Mouse (Mus musculus): ENCODE measurements around the gene Tcf3. TPM values are rescaled to one million over a fixed set of nuclear protein-coding genes. Genes with fewer than 3 reads are reported as not detected.

Tcf3 gene
- polyA plus RNA-seq, 1 experiment from 2014 or later = 34.5 TPM

- peak overlapping the region; percentile 66 for H3K27ac ChIP-seq (ENCODE audit: low read depth, low read length)
- H3K27me3 ChIP-seq (replicated peaks; ENCODE audit: control insufficient read depth, insufficient read depth, low read length) = no peaks in the 10 kb centered on the region
- no peak overlapping the region for H3K4me2 ChIP-seq (replicated peaks; ENCODE audit: low read depth)
- H3K36me3 ChIP-seq (ENCODE audit: control insufficient read depth, insufficient read depth) = peaks cover 34% of the 10 kb centered on the region
- H3K4me3 ChIP-seq (ENCODE audit: low read depth, low read length) = no peak overlapping the region
- H3K4me1 ChIP-seq (replicated peaks; ENCODE audit: control insufficient read depth, insufficient read depth, low read length) = 0 out of 2 replicates have a peak, but pooled peaks cover 4% of the 10 kb centered on the region
- no peak for ATAC-seq
- no peak for TF ChIP-seq CTCF (IDR thresholded peaks at IDR 0.05; ENCODE audit: low read depth)
- no peaks in the 10 kb centered on the region for H3K9me3 ChIP-seq (ENCODE audit: control insufficient read depth)
- 41% methylated on average over 9 of the region's 9 CpGs for WGBS
- no peak overlapping the region for H3K9ac ChIP-seq (ENCODE audit: low read depth, low read length)
These were observed 42.8 kb downstream of the Tcf3 start for GRCm38 (mm10) chr10:80390697-80391096.

DNA sequence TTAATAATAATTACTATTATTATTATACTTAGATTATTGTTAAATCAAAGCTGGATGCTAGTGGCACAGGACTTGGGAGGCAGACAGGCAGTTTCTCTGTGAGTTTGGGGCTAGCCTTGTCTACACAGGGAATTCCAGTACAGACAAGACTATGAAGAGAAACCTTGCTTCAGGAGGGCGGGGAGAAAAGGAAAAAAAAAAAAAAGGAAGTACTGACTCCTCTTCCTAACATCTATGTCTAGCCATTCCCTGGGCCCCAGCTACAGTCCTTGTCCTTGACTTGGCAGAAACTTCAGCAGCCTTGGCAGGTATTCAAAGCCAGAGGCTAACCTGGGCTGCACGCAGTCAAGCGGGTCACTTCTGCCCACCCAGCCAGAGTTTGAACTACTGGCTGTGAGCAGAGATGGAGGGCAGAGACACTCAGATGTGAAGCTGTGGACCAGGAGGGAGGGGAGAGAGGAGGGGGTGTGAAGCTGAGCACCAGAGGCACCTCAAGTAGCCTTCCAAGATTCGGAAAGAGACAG is 44.2 kb downstream of the Tcf3 start:
- Histone ChIP-seq H3K36me3 (ENCODE audit: control insufficient read depth, insufficient read depth) (peaks cover 22% of the 10 kb centered on the region), H3K4me2 (replicated peaks; ENCODE audit: low read depth) (no peak overlapping the region), H3K9me3 (ENCODE audit: control insufficient read depth) (no peaks in the 10 kb centered on the region), H3K27ac (ENCODE audit: low read depth, low read length) (no peak overlapping the region), H3K4me3 (ENCODE audit: low read depth, low read length) (no peak overlapping the region), H3K4me1 (replicated peaks; ENCODE audit: control insufficient read depth, insufficient read depth, low read length) (0 out of 2 replicates have a peak, but pooled peaks cover 4% of the 10 kb centered on the region), H3K27me3 (replicated peaks; ENCODE audit: control insufficient read depth, insufficient read depth, low read length) (no peaks in the 10 kb centered on the region), H3K9ac (ENCODE audit: low read depth, low read length) (no peak overlapping the region)
- WGBS = 71% methylated on average over 4 of the region's 4 CpGs
- ATAC-seq = no peak
- TF ChIP-seq CTCF (IDR thresholded peaks at IDR 0.05; ENCODE audit: low read depth) = no peak

DNA sequence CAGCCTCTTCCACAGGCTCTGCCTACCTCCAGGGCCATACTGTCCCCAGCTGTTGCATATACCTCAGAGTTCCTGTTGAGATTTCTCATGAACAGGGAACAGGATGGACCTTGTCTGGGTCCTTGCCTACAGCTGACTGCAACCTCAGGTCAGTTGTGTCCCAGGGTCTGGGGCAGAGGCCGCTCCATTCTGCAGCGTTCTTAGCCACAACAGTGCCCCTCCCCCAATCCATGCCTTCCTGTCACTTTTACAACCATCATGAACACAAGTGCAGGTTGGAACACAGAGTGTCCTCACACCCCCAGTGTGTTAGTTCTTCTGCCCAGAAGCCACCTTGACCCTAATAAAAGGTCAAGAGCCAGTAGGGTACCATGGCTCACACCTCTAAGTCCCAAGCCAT is 44.7 kb downstream of the Tcf3 start:
- Histone ChIP-seq H3K9me3 (ENCODE audit: control insufficient read depth) (no peaks in the 10 kb centered on the region), H3K4me3 (ENCODE audit: low read depth, low read length) (no peak overlapping the region)

GRCm38 (mm10) chr10:80387522-80387959 is 45.9 kb downstream of the Tcf3 start, which contains the start of gene Mex3d:
Mex3d (minus strand) TSS chr10:80387659.
- Histone ChIP-seq H3K4me3 (ENCODE audit: low read depth, low read length) (peak within 1 kb of the TSS; percentile 62), H3K9ac (ENCODE audit: low read depth, low read length) (peak within 1 kb of the TSS; percentile 87), H3K27me3 (replicated peaks; ENCODE audit: control insufficient read depth, insufficient read depth, low read length) (no peaks in the 10 kb centered on the region), H3K36me3 (ENCODE audit: control insufficient read depth, insufficient read depth) (peaks cover 5% of the 10 kb centered on the region; the same call in 1 of the 2 replicates), H3K4me1 (replicated peaks; ENCODE audit: control insufficient read depth, insufficient read depth, low read length) (0 out of 2 replicates have a peak, but pooled peaks cover 6% of the 10 kb centered on the region), H3K9me3 (ENCODE audit: control insufficient read depth) (no peaks in the 10 kb centered on the region), H3K27ac (ENCODE audit: low read depth, low read length) (peak within 1 kb of the TSS; percentile 62), H3K4me2 (replicated peaks; ENCODE audit: low read depth) (peak within 1 kb of the TSS; percentile 98)
- ATAC-seq = peak; percentile 41
- 1% methylated on average over 13 of the region's 61 CpGs for WGBS
- no peak for TF ChIP-seq CTCF (IDR thresholded peaks at IDR 0.05; ENCODE audit: low read depth)

More for the DNA sequence above, 44.7 kb downstream of the Tcf3 start:
- Histone ChIP-seq H3K4me2 (replicated peaks; ENCODE audit: low read depth) (peak overlapping the region; percentile 98; the same call in 1 of the 2 replicates), H3K4me1 (replicated peaks; ENCODE audit: control insufficient read depth, insufficient read depth, low read length) (0 out of 2 replicates have a peak, but pooled peaks cover 4% of the 10 kb centered on the region), H3K9ac (ENCODE audit: low read depth, low read length) (no peak overlapping the region), H3K36me3 (ENCODE audit: control insufficient read depth, insufficient read depth) (peaks cover 17% of the 10 kb centered on the region), H3K27me3 (replicated peaks; ENCODE audit: control insufficient read depth, insufficient read depth, low read length) (no peaks in the 10 kb centered on the region), H3K27ac (ENCODE audit: low read depth, low read length) (no peak overlapping the region)
- no peak for ATAC-seq
- TF ChIP-seq CTCF (IDR thresholded peaks at IDR 0.05; ENCODE audit: low read depth) = no peak
- WGBS = 29% methylated on average over 2 of the region's 2 CpGs

- Histone ChIP-seq H3K9ac (ENCODE audit: low read depth, low read length) (peak overlapping the region; percentile 87), H3K27me3 (replicated peaks; ENCODE audit: control insufficient read depth, insufficient read depth, low read length) (no peaks in the 10 kb centered on the region), H3K9me3 (ENCODE audit: control insufficient read depth) (no peaks in the 10 kb centered on the region), H3K36me3 (ENCODE audit: control insufficient read depth, insufficient read depth) (peaks cover 6% of the 10 kb centered on the region; the same call in 1 of the 2 replicates), H3K4me3 (ENCODE audit: low read depth, low read length) (peak overlapping the region; percentile 62), H3K4me2 (replicated peaks; ENCODE audit: low read depth) (peak overlapping the region; percentile 98), H3K27ac (ENCODE audit: low read depth, low read length) (peak overlapping the region; percentile 62; the same call in 1 of the 2 replicates), H3K4me1 (replicated peaks; ENCODE audit: control insufficient read depth, insufficient read depth, low read length) (0 out of 2 replicates have a peak, but pooled peaks cover 6% of the 10 kb centered on the region)
- TF ChIP-seq CTCF (IDR thresholded peaks at IDR 0.05; ENCODE audit: low read depth) = no peak
- WGBS = under 1% methylated on average over 71 of the region's 94 CpGs
- ATAC-seq = no peak
These were observed 46.5 kb downstream of the Tcf3 start for GRCm38 (mm10) chr10:80386735-80387471.

Measured in intestine, postnatal 0 days (tissue).